Mouse (Mus musculus) hindbrain, embryonic 11.5 days (tissue): Measurements from ENCODE around the gene Ip6k3. TPM values are rescaled to one million over a fixed set of nuclear protein-coding genes. Genes with fewer than 3 reads are reported as not detected.
A peak's percentile ranks its signal among the peaks of the same experiment; 100 is the strongest.

ENCODE experiments used
- ATAC-seq: fragments of 200-750 bp; cut with Nextera tagmentation; 2 replicates; pipeline ENCODE4 v1.8.0; 2017; ENCODE audit warnings: mild to moderate bottlenecking, moderate TSS enrichment, moderate library complexity; ENCODE audit not compliant: low FRiP score
- DNase-seq: peaks from one replicate; pipeline ENCODE4 v3.0.0-alpha.2; 2015; ENCODE audit warnings: low spot score
- H3K27ac ChIP-seq: fragments of 300-500 bp; sonication (generic); 2 replicates; pipeline ENCODE4 v1.5.1; 2014; ENCODE audit warnings: mild to moderate bottlenecking, low read depth, low read length
- H3K27me3 ChIP-seq: fragments of 300-500 bp; sonication (generic); 2 replicates; pipeline ENCODE4 v1.6.1; 2014; ENCODE audit warnings: mild to moderate bottlenecking, low read length, moderate library complexity, mixed read lengths; ENCODE audit not compliant: control insufficient read depth, insufficient read depth
- H3K36me3 ChIP-seq: fragments of 300-500 bp; sonication (generic); 2 replicates; pipeline ENCODE4 v1.6.1; 2014; ENCODE audit warnings: mild to moderate bottlenecking, low read length, moderate library complexity, mixed read lengths; ENCODE audit not compliant: control insufficient read depth, insufficient read depth
- H3K4me1 ChIP-seq: fragments of 300-500 bp; sonication (generic); replicated peaks from 2 replicates; pipeline ENCODE4 v1.6.1; 2014; ENCODE audit warnings: low read length, mixed read lengths; ENCODE audit not compliant: control insufficient read depth, insufficient read depth
- H3K4me2 ChIP-seq: fragments of 300-500 bp; sonication (generic); replicated peaks from 2 replicates; pipeline ENCODE4 v1.6.1; 2014; ENCODE audit warnings: mild to moderate bottlenecking, low read depth, low read length
- H3K4me3 ChIP-seq: fragments of 300-500 bp; sonication (generic); 2 replicates; pipeline ENCODE4 v1.5.1; 2014; ENCODE audit warnings: low read depth, low read length
- H3K9ac ChIP-seq: fragments of 300-500 bp; sonication (generic); 2 replicates; pipeline ENCODE4 v1.6.1; 2014; ENCODE audit warnings: low read depth, low read length
- H3K9me3 ChIP-seq: fragments of 300-500 bp; sonication (generic); 2 replicates; pipeline ENCODE4 v1.6.1; 2016; ENCODE audit warnings: low read length; ENCODE audit not compliant: control insufficient read depth
- WGBS: fragments of 180-500 bp; shearing (Covaris S2); extraction: QIAGEN DNeasy Blood & Tissue Kit; methylation state at CpG from one replicate; pipeline ENCODE4 v1.1.7; 2014; 5-methylcytosine and 5-hydroxymethylcytosine counted together
- polyA plus RNA-seq: library from polyadenylated mRNA; unstranded; fragments of >200 nt; fragmentation: Nextera tagmentation; extraction: Ambion mirVana; gene quantifications from 2 replicates; pipeline ENCODE4 v1.2.1, GENCODE M21; 2014

Ip6k3 gene
- polyA plus RNA-seq, 1 experiment from 2014 or later, result 0.23 TPM

DNA sequence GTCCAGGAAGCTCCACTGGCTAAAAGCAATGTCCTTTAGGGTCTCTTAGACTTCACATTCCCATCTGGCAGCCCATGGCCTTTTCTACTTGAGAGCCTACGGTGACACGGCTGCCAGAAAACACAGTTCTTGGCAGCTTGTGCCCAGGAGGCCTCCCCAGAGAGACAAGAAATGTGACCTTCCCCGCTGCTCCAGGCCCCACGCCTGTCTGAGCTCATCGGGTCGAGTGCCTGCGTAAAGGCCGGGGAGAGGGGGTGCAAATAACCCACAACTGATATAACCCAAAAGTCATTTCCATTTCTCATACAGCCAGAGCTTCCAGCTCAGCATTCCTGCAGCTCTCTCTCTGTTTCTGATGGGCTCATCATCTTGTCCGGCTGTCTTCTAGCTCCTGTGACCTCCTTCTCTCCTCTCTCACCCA, 13.8 kb downstream of the Ip6k3 start:
- 59% methylated on average over 9 of the region's 9 CpGs for WGBS
- H3K27ac ChIP-seq, result no peak overlapping the region

DNA sequence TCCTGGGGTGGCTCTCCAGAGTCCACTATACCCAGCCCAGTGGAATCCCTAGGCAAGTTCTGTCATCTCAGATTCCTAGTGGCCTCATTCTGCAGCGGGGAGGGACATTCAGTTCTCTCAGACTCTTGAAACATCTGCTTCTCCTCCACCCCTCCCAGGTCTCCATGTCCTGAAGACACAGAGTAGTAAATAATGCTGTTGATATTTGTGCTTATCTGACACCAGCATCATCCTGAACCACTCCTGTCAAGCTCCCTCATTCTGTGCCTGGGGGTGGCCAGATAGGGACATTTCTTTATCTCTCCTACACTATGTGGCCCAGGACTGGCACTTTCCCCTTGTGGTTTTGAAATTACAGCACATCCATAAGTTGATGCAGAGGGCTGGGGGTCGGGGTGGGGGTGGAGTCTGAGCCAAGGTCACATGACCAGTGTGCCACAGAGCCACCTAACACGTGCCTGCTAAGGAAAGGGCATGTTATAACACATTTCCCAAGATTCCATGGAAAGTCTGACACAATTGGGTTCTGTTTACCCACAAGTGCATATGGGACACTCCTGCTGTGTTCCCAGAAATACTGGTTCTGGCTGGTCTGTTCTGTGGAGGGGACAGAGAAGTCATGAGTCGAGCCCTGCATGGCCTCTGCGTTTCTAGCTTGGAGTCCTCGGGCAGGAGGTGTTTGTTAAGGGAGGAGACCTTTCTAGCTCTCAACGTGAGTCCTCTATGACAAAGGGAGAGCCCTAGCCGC, 14.4 kb downstream of the Ip6k3 start:
- no peak overlapping the region for H3K9ac ChIP-seq
- no peak overlapping the region for H3K27ac ChIP-seq
- 58% methylated on average over 8 of the region's 8 CpGs for WGBS
- no peak overlapping the region for H3K4me2 ChIP-seq
- DNase-seq, result no peak
- no peak overlapping the region for H3K4me3 ChIP-seq
- H3K27me3 ChIP-seq, result no peaks in the 10 kb centered on the region
- H3K36me3 ChIP-seq, result no peaks in the 10 kb centered on the region
- H3K4me1 ChIP-seq, result no peaks in the 10 kb centered on the region; the same call in 1 of the 2 replicates
- H3K9me3 ChIP-seq, result no peaks in the 10 kb centered on the region
- no peak for ATAC-seq

More for the DNA sequence above, 13.8 kb downstream of the Ip6k3 start:
- ATAC-seq (no peak), DNase-seq (no peak)
- H3K9ac ChIP-seq, result no peak overlapping the region
- H3K4me3 ChIP-seq, result no peak overlapping the region
- no peak overlapping the region for H3K4me2 ChIP-seq
- H3K36me3 ChIP-seq, result no peaks in the 10 kb centered on the region
- no peaks in the 10 kb centered on the region; the same call in 1 of the 2 replicates for H3K4me1 ChIP-seq
- no peaks in the 10 kb centered on the region for H3K9me3 ChIP-seq
- no peaks in the 10 kb centered on the region for H3K27me3 ChIP-seq

DNA sequence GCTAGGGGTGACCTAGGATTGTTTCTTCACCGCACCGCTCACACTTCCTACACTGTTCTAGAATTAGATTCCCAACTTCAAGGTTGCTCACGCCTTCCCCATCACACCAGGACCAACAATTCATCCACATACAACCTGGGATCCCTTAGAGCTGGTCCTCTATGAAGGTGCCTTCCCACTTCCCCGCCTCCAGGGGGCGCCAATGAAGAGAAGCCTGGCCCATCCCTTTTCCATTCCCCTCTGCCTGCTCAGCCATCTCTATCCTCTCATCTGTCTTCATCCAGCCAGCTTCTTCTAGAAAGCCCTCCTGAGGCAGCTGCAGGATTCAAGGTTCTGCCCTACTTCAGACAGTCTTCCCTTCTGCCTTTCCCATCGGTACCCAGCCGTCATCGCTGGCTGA, 16.2 kb downstream of the Ip6k3 start:
- no peak for ATAC-seq
- 71% methylated on average over 8 of the region's 8 CpGs for WGBS
- no peak overlapping the region for H3K9ac ChIP-seq
- no peak overlapping the region for H3K27ac ChIP-seq
- H3K9me3 ChIP-seq, result no peaks in the 10 kb centered on the region
- H3K4me2 ChIP-seq, result no peak overlapping the region
- H3K4me3 ChIP-seq, result no peak overlapping the region
- no peaks in the 10 kb centered on the region; the same call in 1 of the 2 replicates for H3K4me1 ChIP-seq
- DNase-seq, result no peak
- H3K36me3 ChIP-seq, result no peaks in the 10 kb centered on the region
- H3K27me3 ChIP-seq, result no peaks in the 10 kb centered on the region

DNA sequence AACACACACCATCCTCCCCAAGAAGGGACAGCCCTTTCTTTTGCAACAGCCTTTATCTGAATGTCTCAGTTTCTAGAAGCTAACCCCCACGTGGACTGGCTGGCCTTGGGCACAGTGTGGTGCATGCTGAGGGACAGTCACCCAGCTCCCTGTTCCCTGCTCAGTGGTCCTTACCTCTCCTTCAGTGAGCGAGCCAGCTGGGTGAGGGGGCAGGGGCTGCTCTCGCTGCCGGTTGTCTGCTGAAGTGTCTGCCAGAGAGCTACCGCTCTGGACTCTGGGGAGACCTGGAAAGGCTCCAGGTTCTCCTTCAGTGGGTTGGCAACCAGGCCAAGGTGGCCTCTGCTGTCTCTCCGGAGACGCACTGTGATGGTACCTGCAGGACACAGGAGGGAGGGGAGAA, 16.7 kb downstream of the Ip6k3 start:
- WGBS, result 78% methylated on average over 7 of the region's 7 CpGs
- H3K4me1 ChIP-seq, result peaks cover 2% of the 10 kb centered on the region; the same call in 1 of the 2 replicates
- no peak for ATAC-seq

DNA sequence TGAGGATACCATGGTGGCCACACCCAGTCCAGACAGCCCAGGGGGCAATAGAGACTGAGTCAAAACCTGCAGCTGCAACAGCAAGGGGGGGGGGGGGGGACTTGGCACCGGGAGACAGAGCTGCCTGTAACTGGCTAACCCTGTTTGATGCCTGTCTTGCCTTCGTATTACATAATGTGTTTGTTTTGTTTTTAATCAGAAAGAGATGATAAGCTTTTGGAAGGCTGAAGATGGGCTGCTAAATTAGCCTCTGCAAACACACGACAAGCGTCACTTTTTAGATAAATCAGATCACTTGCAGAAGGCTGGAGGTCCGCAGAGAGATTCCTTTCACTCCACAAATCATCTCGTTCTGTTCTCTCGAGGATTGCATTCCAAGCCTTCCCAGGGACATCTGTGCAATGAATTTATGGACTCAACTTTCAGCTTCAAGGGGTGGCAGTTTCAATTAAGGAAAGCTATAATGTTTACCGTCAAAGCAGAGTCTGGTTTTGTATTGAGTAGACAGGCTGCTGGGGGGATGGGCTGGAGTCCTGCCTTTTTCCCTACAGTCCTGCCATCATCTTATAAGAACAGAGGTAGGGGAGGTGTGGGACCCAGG, 21.2 kb downstream of the Ip6k3 start:
- Histone ChIP-seq H3K4me3 (no peak overlapping the region), H3K27me3 (no peaks in the 10 kb centered on the region), H3K9me3 (no peaks in the 10 kb centered on the region), H3K4me1 (peaks cover 4% of the 10 kb centered on the region), H3K9ac (no peak overlapping the region), H3K4me2 (no peak overlapping the region), H3K36me3 (no peaks in the 10 kb centered on the region), H3K27ac (no peak overlapping the region)
- 40% methylated on average over 8 of the region's 8 CpGs for WGBS
- DNase-seq (no peak), ATAC-seq (no peak)

More for the DNA sequence above, 16.7 kb downstream of the Ip6k3 start:
- no peaks in the 10 kb centered on the region for H3K9me3 ChIP-seq
- no peak overlapping the region for H3K4me2 ChIP-seq
- DNase-seq, result no peak
- H3K9ac ChIP-seq, result no peak overlapping the region
- H3K27me3 ChIP-seq, result no peaks in the 10 kb centered on the region
- no peak overlapping the region for H3K27ac ChIP-seq
- no peaks in the 10 kb centered on the region for H3K36me3 ChIP-seq
- no peak overlapping the region for H3K4me3 ChIP-seq

DNA sequence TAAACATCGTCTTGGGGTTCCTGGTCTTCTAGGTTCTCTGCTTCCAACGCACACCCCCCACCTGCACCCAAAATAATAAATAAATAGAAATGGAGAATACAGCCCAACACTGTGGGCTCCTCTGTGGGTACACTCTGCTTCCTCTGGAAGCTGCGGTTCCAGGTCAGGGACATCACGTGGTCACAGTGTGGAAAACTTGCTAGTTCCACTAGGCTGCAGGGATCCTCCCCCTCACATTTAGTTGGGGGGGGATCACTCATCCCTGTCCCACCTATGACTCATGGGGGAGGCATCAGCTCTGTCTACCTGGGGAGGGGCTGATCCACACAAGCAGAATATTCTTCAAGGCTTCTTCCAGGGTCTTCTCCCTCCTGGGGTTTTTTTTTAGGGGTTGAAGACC, 23.4 kb downstream of the Ip6k3 start:
- H3K27me3 ChIP-seq, result no peaks in the 10 kb centered on the region
- no peak overlapping the region for H3K9ac ChIP-seq
- peaks cover 9% of the 10 kb centered on the region for H3K4me1 ChIP-seq
- WGBS, result 80% methylated on average over 4 of the region's 4 CpGs
- H3K36me3 ChIP-seq, result no peaks in the 10 kb centered on the region
- H3K9me3 ChIP-seq, result no peaks in the 10 kb centered on the region
- ATAC-seq, result no peak
- H3K27ac ChIP-seq, result no peak overlapping the region
- no peak overlapping the region for H3K4me2 ChIP-seq
- DNase-seq, result no peak
- no peak overlapping the region for H3K4me3 ChIP-seq

DNA sequence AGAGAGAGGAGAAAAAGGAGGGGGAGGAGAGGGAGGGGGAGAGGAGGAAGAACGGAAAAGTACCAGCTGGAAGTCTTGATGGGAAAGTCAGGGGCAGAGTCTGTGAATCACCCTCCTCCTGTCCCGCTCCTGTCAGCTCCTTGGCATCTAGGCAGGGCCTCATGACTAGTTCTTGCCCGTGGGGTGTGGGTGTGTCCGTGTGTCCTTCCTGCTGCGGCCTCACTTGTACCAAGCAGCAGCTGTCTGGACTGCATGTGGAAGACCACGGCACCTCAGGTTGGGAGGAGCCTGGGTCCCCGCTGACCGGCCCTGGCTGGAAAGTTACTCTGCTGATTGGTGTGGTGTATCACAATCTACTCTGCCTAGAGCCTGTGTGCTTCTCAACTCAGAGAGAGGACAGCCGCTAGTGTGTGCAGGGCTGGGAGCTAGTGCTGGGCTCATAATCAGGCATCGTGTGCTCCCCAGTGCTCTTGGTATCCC, 25.6 kb downstream of the Ip6k3 start:
- no peak for ATAC-seq
- WGBS, result 59% methylated on average over 10 of the region's 10 CpGs
- DNase-seq, result no peak
- H3K9me3 ChIP-seq, result no peaks in the 10 kb centered on the region
- H3K4me2 ChIP-seq, result no peak overlapping the region
- H3K36me3 ChIP-seq, result no peaks in the 10 kb centered on the region
- no peak overlapping the region for H3K9ac ChIP-seq
- peaks cover 9% of the 10 kb centered on the region for H3K4me1 ChIP-seq
- no peak overlapping the region for H3K4me3 ChIP-seq
- no peaks in the 10 kb centered on the region for H3K27me3 ChIP-seq
- H3K27ac ChIP-seq, result no peak overlapping the region

DNA sequence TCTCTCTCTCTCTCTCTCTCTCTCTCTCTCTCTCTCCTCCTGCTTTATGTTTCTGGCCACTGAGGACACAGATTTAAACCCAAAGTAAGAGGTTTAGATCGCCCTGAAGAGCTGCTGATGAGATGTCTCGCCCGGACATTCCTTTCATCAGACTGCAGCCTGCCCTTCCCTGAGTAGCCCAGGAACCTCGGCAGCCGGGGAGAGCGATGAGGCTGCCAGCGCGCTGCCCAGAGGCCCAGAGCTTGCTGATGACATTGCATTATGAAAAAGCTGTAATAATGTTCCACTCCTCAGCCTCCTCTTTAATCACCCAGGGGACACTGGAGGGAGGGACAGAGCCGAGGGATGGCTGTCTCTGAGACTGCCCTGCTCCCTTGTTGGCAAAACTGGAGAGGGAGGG, 27.3 kb downstream of the Ip6k3 start:
- H3K4me1 ChIP-seq, result peaks cover 6% of the 10 kb centered on the region
- H3K36me3 ChIP-seq, result no peaks in the 10 kb centered on the region
- no peak overlapping the region for H3K4me2 ChIP-seq
- no peak for DNase-seq
- H3K27ac ChIP-seq, result 0 out of 2 replicates have a peak overlapping the region, but pooled peaks have one; percentile 49
- no peaks in the 10 kb centered on the region for H3K9me3 ChIP-seq
- no peaks in the 10 kb centered on the region for H3K27me3 ChIP-seq
- 64% methylated on average over 9 of the region's 9 CpGs for WGBS
- H3K9ac ChIP-seq, result no peak overlapping the region
- no peak for ATAC-seq
- H3K4me3 ChIP-seq, result no peak overlapping the region

DNA sequence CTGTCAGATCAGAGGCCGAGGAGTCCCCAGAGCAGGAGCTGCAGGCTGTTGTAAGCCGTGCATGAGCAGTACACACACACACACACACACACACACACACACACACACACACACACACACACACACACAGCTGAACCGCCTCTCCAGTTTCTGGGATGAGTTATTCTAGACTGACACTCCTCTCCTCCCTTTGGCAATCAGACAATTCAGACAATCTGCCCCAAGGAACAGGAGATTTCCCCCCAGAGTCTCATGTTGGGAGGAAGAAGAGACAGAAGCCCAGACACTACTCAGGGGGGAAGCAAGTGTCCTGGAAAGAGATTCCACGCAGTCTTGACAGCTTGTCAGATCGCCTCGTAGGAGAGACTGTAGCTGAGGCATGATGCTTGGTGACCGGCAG, 28.3 kb downstream of the Ip6k3 start:
- peak overlapping the region; percentile 49; the same call in 1 of the 2 replicates for H3K27ac ChIP-seq
- no peak for DNase-seq
- H3K36me3 ChIP-seq, result no peaks in the 10 kb centered on the region
- peaks cover 4% of the 10 kb centered on the region for H3K4me1 ChIP-seq
- H3K27me3 ChIP-seq, result no peaks in the 10 kb centered on the region
- 55% methylated on average over 7 of the region's 7 CpGs for WGBS
- no peak for ATAC-seq
- H3K4me2 ChIP-seq, result no peak overlapping the region
- no peaks in the 10 kb centered on the region for H3K9me3 ChIP-seq
- H3K4me3 ChIP-seq, result no peak overlapping the region
- H3K9ac ChIP-seq, result no peak overlapping the region
